Mouse (Mus musculus) heart, embryonic 12.5 days (tissue): Measurements from ENCODE around the gene Fam114a2. TPM values are rescaled to one million over a fixed set of nuclear protein-coding genes. Genes with fewer than 3 reads are reported as not detected.

Source experiments
- ATAC-seq: fragments of 200-750 bp; cut with Nextera tagmentation; 2 replicates; pipeline ENCODE4 v1.8.0; 2017; ENCODE audit warnings: moderate TSS enrichment, moderate library complexity; ENCODE audit not compliant: insufficient number of reproducible peaks, low FRiP score
- H3K27ac ChIP-seq: fragments of 300-500 bp; sonication (generic); 2 replicates; pipeline ENCODE4 v1.5.1; 2016; ENCODE audit warnings: mild to moderate bottlenecking, moderate library complexity; ENCODE audit not compliant: poor library complexity, severe bottlenecking
- H3K27me3 ChIP-seq: fragments of 300-500 bp; sonication (generic); replicated peaks from 2 replicates; pipeline ENCODE4 v1.6.1; 2016; ENCODE audit warnings: mild to moderate bottlenecking, moderate library complexity
- H3K36me3 ChIP-seq: fragments of 300-500 bp; sonication (generic); 2 replicates; pipeline ENCODE4 v1.6.1; 2016; ENCODE audit warnings: mild to moderate bottlenecking, moderate library complexity
- H3K4me1 ChIP-seq: fragments of 300-500 bp; sonication (generic); replicated peaks from 2 replicates; pipeline ENCODE4 v1.6.1; 2016; ENCODE audit warnings: mild to moderate bottlenecking
- H3K4me2 ChIP-seq: fragments of 300-500 bp; sonication (generic); 2 replicates; pipeline ENCODE4 v1.6.1; 2016; ENCODE audit warnings: mild to moderate bottlenecking, moderate library complexity
- H3K4me3 ChIP-seq: fragments of 300-500 bp; sonication (generic); 2 replicates; pipeline ENCODE4 v1.5.1; 2016; ENCODE audit warnings: mild to moderate bottlenecking
- H3K9ac ChIP-seq: fragments of 300-500 bp; sonication (generic); 2 replicates; pipeline ENCODE4 v1.6.1; 2016; ENCODE audit warnings: mild to moderate bottlenecking, moderate library complexity
- H3K9me3 ChIP-seq: fragments of 300-500 bp; sonication (generic); replicated peaks from 2 replicates; pipeline ENCODE4 v1.6.1; 2016; ENCODE audit warnings: mild to moderate bottlenecking, moderate library complexity
- WGBS: fragments of 180-500 bp; shearing (Covaris S2); methylation state at CpG from one replicate; pipeline ENCODE4 v1.1.7; 2016; 5-methylcytosine and 5-hydroxymethylcytosine counted together
- polyA plus RNA-seq: library from polyadenylated mRNA; unstranded; fragments of >200 nt; fragmentation: Nextera tagmentation; extraction: Ambion mirVana; gene quantifications from 2 replicates; pipeline ENCODE4 v1.2.1, GENCODE M21; 2016

Fam114a2 gene
- polyA plus RNA-seq, 1 experiment from 2014 or later, result 69.4 TPM

DNA sequence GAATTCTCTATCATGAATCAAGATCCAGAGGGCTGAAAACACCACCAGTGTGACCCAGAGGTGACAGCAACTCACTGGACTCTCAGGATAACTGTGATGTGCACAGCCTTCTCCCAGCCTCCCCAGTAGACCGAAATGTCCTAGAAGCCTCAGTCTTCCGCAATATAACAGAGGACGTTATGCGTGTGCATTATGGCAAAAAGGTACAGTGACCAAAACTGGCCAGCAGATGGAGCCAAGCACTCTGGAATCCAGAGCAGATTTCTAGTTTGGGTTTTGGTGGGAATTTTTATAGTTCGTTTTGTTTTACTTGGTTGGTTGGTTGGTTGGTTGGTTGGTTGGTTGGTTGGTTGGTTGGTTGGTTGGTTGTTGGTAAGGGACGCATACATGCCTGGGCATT, 43.3 kb downstream of the Fam114a2 start:
- WGBS, result 45% methylated on average over 6 of the region's 6 CpGs
- H3K9ac ChIP-seq, result no peak overlapping the region
- H3K4me1 ChIP-seq, result no peaks in the 10 kb centered on the region
- H3K9me3 ChIP-seq, result peaks cover 7% of the 10 kb centered on the region; the same call in 1 of the 2 replicates
- H3K27ac ChIP-seq, result no peak overlapping the region
- H3K27me3 ChIP-seq, result 0 out of 2 replicates have a peak, but pooled peaks cover 3% of the 10 kb centered on the region
- ATAC-seq, result no peak
- H3K4me3 ChIP-seq, result no peak overlapping the region
- H3K36me3 ChIP-seq, result peaks cover 20% of the 10 kb centered on the region
- no peak overlapping the region for H3K4me2 ChIP-seq

DNA sequence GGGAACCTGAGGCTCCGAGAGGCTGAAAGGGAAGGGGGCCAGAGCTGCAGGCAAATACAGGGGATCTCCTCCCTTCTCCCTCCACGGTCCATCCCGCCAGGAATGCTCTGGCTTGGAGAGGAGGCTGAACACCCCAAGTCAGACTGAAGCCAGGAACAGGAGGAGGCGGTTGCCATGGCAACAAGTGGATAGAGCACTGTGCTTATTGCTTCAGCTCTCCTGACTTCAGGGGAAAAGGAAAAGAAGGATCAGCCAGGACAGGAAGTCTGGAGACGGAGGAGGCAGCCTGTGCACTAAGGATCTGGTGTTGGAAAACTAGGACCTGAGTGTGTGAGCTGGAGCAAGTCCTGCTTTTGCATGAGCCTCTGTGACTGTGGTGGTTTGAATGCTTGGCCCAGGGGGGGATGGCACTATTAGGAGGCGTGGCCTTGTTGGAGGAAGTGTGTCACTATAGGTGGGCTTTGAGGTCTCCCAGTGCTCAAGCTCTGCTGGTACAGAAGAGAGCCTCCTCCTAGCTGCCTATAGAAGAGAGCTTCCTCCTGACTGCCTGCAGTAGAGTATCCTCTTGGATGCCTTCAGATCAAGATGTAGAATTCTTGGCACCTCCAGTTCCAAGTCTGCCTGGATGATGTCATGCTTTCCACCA, 44.0 kb downstream of the Fam114a2 start:
- Histone ChIP-seq H3K9ac (no peak overlapping the region), H3K9me3 (peaks cover 1% of the 10 kb centered on the region; the same call in 1 of the 2 replicates), H3K4me3 (no peak overlapping the region), H3K4me1 (no peaks in the 10 kb centered on the region), H3K27me3 (0 out of 2 replicates have a peak, but pooled peaks cover 3% of the 10 kb centered on the region), H3K4me2 (no peak overlapping the region), H3K27ac (no peak overlapping the region), H3K36me3 (peaks cover 13% of the 10 kb centered on the region)
- 0 out of 2 replicates have a peak, but pooled peaks have one; percentile 9 for ATAC-seq
- WGBS, result 56% methylated on average over 6 of the region's 6 CpGs

DNA sequence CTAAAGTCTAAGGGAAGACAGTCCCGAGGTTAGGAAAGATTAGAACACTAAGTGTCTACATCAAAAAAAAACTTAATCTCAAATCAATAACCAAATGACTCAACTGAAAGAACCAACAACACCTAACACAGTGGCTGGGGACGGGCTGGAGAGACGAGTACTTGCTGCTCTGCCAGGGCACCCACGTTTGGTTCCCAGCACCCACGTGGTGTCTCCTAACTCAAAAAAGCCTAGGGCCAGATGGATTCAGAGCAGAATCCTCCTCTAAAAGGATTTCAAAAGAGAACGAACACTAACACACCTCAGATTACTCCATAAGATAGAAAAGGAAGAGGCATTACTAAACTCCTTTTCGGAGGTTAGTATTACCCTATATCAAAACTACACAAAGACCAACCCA, 47.4 kb downstream of the Fam114a2 start:
- H3K9me3 ChIP-seq, result no peaks in the 10 kb centered on the region
- H3K9ac ChIP-seq, result no peak overlapping the region
- no peak overlapping the region for H3K4me2 ChIP-seq
- H3K36me3 ChIP-seq, result no peaks in the 10 kb centered on the region
- 0 out of 2 replicates have a peak, but pooled peaks cover 3% of the 10 kb centered on the region for H3K27me3 ChIP-seq
- no peak overlapping the region for H3K4me3 ChIP-seq
- ATAC-seq, result no peak
- H3K27ac ChIP-seq, result no peak overlapping the region
- H3K4me1 ChIP-seq, result peaks cover 4% of the 10 kb centered on the region; the same call in 1 of the 2 replicates
- 82% methylated on average over 7 of the region's 7 CpGs for WGBS

DNA sequence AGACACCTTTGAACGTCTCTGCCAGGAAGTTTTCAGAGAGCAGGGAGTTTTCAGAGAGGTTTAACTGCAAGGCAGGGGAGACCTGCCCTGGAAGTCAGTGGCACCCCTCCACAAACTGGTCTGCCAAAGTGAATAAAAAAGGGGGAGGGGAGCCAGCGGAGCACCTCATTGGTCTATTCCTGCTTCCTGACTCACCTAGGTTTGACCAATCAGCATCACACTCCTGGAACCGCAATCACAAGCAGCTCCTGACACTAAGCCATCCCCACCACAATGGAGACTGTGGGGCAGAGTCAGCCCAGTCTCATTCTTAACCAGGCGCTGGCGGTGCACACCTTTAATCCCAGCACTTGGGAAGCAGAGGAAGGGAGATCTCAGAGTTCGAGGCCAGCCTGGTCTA, 48.4 kb downstream of the Fam114a2 start:
- 40% methylated on average over 6 of the region's 6 CpGs for WGBS

DNA sequence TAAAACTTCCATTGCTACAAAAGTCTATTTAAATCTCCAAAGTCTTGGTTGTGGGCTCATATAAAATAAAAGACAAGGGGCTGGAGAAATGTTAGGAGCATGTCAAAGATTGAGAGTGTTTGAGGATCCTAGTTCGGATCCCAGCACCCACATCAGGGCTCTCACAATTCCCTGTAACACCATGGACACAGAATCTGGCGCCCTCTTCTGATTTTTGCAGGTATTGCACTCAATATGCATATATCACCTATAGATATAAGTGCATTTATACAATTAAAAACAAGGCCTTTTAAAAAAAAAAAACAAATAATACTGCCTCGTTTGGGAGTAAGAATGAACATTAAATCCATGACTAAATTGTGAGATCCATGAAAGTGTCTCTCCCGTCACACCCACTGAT, 49.7 kb downstream of the Fam114a2 start:
- ATAC-seq, result no peak
- H3K4me2 ChIP-seq, result no peak overlapping the region
- H3K9me3 ChIP-seq, result no peaks in the 10 kb centered on the region
- no peaks in the 10 kb centered on the region for H3K36me3 ChIP-seq
- 70% methylated on average over 4 of the region's 4 CpGs for WGBS
- H3K9ac ChIP-seq, result no peak overlapping the region
- no peak overlapping the region for H3K4me3 ChIP-seq
- H3K4me1 ChIP-seq, result peaks cover 4% of the 10 kb centered on the region; the same call in 1 of the 2 replicates
- H3K27ac ChIP-seq, result no peak overlapping the region
- H3K27me3 ChIP-seq, result no peaks in the 10 kb centered on the region

More for the DNA sequence above, 48.4 kb downstream of the Fam114a2 start:
- H3K9me3 ChIP-seq, result no peaks in the 10 kb centered on the region
- peaks cover 4% of the 10 kb centered on the region; the same call in 1 of the 2 replicates for H3K4me1 ChIP-seq
- ATAC-seq, result no peak
- H3K4me2 ChIP-seq, result no peak overlapping the region
- no peak overlapping the region for H3K27ac ChIP-seq
- 0 out of 2 replicates have a peak, but pooled peaks cover 3% of the 10 kb centered on the region for H3K27me3 ChIP-seq
- no peak overlapping the region for H3K9ac ChIP-seq
- no peaks in the 10 kb centered on the region for H3K36me3 ChIP-seq
- no peak overlapping the region for H3K4me3 ChIP-seq

DNA sequence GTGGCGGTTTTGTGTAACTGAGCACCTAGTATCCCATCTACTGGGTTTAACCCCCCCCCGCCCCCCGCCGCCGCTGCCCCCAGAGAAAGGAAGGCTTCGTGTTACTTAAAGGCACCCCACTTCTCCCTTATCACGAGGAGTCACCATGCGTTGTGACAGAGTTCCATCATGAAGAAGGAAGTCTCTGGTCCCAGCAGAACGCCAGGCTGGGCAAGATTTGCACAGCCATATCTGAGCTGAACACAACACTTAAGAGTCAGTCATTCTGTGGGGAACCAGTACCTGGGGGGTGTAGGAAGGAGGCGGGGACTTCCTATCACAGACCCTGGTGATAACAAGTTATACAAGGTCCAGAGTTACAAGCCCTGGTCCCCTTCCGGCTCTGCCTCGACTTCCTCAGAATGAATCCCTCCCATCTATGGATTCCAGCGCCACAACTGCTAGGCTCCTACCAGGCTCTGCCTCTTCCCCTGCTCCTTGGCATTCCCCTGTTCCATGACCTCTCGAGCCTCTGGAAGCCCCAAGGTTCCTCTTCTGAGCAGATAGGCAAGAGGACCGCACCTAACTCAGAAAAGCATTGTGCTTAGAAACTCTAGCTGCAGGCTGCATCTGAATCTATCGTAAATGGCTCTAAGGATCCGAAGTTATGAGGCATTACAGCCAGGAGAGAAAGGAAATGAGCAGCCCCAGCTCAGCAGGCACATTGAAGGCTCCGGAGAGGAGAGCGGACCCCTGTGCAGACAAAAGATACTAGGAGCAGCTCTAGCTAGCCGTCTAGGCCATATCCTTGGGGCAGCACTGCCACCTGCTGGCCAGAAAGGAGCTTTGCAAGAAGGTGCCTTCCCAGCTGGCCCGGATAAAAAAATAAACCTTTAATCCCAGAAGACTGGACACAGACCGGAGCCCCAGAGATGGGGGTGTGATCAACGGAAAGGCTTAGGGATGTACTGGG, 51.0 kb downstream of the Fam114a2 start:
- no peaks in the 10 kb centered on the region for H3K9me3 ChIP-seq
- ATAC-seq, result peak; percentile 63; the same call in 1 of the 2 replicates
- no peaks in the 10 kb centered on the region for H3K36me3 ChIP-seq
- H3K27me3 ChIP-seq, result no peaks in the 10 kb centered on the region
- H3K4me2 ChIP-seq, result peak overlapping the region; percentile 44
- H3K27ac ChIP-seq, result no peak overlapping the region
- H3K4me1 ChIP-seq, result peaks cover 4% of the 10 kb centered on the region; the same call in 1 of the 2 replicates
- no peak overlapping the region for H3K4me3 ChIP-seq
- H3K9ac ChIP-seq, result no peak overlapping the region
- 37% methylated on average over 23 of the region's 23 CpGs for WGBS

DNA sequence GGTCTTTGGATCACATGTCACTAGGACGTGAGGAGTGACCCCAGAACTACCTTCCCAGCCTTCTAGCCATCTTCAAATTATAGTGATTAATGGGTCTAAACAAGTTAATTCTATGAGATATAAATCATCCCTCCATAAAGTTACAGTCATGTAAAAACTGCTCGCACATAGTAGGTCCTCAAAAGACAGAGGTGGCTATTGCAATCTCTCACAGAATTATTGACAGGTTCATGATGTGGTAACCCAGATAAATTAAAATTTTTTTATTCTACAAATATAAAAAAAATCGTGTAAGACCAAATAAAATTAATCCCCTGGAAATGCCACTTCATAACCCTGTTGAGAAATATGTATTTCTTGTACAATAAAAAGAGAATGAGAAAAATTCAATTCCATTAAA, 52.6 kb downstream of the Fam114a2 start:
- peaks cover 4% of the 10 kb centered on the region; the same call in 1 of the 2 replicates for H3K4me1 ChIP-seq
- H3K27ac ChIP-seq, result no peak overlapping the region
- no peaks in the 10 kb centered on the region for H3K27me3 ChIP-seq
- no peak for ATAC-seq
- WGBS, result 64% methylated on average over 3 of the region's 3 CpGs
- H3K36me3 ChIP-seq, result no peaks in the 10 kb centered on the region
- no peak overlapping the region for H3K4me3 ChIP-seq
- H3K9ac ChIP-seq, result no peak overlapping the region
- H3K4me2 ChIP-seq, result no peak overlapping the region
- no peaks in the 10 kb centered on the region for H3K9me3 ChIP-seq

DNA sequence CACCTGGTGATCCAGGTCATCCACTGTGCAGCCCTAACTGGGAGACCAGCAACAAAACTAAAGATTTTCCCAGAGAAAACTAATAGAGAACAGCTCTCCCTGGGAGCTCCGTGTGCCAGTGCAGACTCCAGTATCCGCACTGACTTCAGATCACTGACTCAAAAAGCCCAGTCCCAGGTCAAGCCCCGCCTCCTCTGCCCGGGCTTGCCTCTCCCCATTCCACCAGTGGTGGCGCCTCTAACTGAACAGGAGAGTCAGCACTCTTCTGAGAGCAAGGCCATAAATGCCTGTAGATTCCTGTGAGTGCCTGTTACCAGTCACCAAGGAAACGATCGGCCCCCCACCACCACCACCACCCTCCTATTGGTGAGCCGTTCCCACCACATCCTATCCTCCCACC, 53.4 kb downstream of the Fam114a2 start:
- H3K36me3 ChIP-seq, result no peaks in the 10 kb centered on the region
- H3K9me3 ChIP-seq, result no peaks in the 10 kb centered on the region
- no peak overlapping the region for H3K4me3 ChIP-seq
- H3K4me1 ChIP-seq, result peaks cover 4% of the 10 kb centered on the region; the same call in 1 of the 2 replicates
- no peaks in the 10 kb centered on the region for H3K27me3 ChIP-seq
- no peak overlapping the region for H3K4me2 ChIP-seq
- H3K9ac ChIP-seq, result no peak overlapping the region
- no peak for ATAC-seq
- H3K27ac ChIP-seq, result no peak overlapping the region
- 44% methylated on average over 8 of the region's 8 CpGs for WGBS

DNA sequence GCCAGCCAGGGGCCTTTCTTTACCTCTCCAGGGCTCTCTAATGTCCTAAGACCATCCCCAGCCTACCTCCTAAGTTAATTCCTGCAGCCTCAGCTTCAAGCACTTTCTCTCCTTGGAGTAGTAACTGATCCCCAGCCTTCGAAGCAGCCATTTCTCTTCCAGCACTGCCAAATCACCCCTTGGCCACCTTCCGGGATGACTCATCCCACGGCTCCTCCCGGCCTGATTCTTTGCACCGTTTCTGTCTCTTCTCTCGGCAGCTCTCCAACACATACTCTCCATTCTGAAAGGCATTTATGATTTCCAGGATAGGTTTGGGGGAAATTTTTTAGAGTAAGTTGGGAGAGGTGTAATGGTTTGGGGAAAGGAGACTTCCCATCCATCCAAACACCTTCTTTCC, 58.7 kb downstream of the Fam114a2 start:
- no peak overlapping the region for H3K4me3 ChIP-seq
- no peaks in the 10 kb centered on the region for H3K4me1 ChIP-seq
- H3K36me3 ChIP-seq, result no peaks in the 10 kb centered on the region
- no peak overlapping the region for H3K27ac ChIP-seq
- no peaks in the 10 kb centered on the region for H3K9me3 ChIP-seq
- H3K27me3 ChIP-seq, result no peaks in the 10 kb centered on the region
- no peak overlapping the region for H3K4me2 ChIP-seq
- WGBS, result 54% methylated on average over 6 of the region's 6 CpGs
- ATAC-seq, result no peak
- no peak overlapping the region for H3K9ac ChIP-seq

DNA sequence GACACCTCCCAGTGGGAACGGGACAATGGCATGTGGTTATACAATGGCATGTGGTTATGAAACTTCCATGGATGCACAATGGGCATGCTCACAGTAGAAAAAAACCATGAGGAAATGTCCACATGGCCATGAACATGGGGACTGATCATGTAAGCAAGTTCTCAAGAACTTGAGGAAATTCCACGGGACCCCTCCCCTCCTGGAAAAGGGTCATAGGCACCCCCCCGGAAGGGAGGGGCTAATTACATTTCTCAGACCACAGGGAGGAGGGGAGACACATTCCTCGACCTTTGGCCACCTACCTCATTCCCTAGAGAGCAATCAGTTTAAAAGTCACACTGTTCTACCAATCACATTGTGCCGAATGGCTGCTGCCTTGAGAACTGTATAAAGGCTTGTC, 64.0 kb downstream of the Fam114a2 start:
- Histone ChIP-seq H3K9ac (no peak overlapping the region), H3K27ac (no peak overlapping the region), H3K36me3 (no peaks in the 10 kb centered on the region), H3K4me1 (no peaks in the 10 kb centered on the region), H3K4me3 (no peak overlapping the region), H3K9me3 (no peaks in the 10 kb centered on the region), H3K27me3 (no peaks in the 10 kb centered on the region), H3K4me2 (no peak overlapping the region)
- ATAC-seq, result no peak
- 47% methylated on average over 5 of the region's 5 CpGs for WGBS
